Mouse (Mus musculus) bone marrow macrophage, adult 2 months (primary cell): ENCODE measurements around the gene Tank.

ENCODE experiments used
- CTCF ChIP-seq: IDR thresholded peaks from 2 replicates; pipeline ENCODE4 v1.5.1; 2012; ENCODE audit warnings: low read depth, mild to moderate bottlenecking, low read length, moderate library complexity
- POLR2A ChIP-seq: IDR thresholded peaks from 2 replicates; pipeline ENCODE4 v1.6.1; 2012; ENCODE audit warnings: mild to moderate bottlenecking, low read depth, low read length, borderline replicate concordance

DNA sequence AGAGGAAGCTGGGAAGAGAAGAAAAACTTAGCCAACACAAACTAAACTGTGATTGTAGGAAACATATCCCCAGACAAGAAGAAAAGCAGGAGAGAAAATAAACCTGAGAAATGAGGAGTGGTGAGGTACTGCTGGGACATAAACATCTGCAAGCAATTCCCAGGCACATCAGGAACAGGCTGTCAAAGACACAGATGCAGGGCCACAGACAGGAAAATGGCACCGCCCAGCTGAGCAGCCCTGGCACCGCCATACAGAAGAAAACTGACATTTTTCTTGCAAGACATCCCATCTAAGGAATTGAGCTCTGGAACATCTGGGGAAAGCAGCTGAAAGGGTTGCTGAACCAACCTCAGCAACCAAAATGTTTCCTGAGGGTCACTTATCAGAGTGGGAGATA, 30.4 kb upstream of the Tank start:
- no peak for TF ChIP-seq CTCF
- no peak for TF ChIP-seq POLR2A
